Mouse (Mus musculus): ENCODE data around the gene Hdx.

Gene Hdx

GRCm38 (mm10) chrX:111696356-111697282 is at the start of gene Hdx:
Gene Hdx, minus strand, starts transcription at chrX:111697079.
- in situ Hi-C loops (cut with MboI; ENCODE audit: low sequenced_read_pairs): no loop called here

- in situ Hi-C loops (cut with MboI; ENCODE audit: low sequenced_read_pairs): no loop called here
These were observed 11.2 kb downstream of the Hdx start for GRCm38 (mm10) chrX:111685665-111686064.

GRCm38 (mm10) chrX:111671685-111672084 is 25.2 kb downstream of the Hdx start:
- in situ Hi-C loops (cut with MboI; ENCODE audit: low sequenced_read_pairs): no loop called here

GRCm38 (mm10) chrX:111660381-111660780 is 36.5 kb downstream of the Hdx start:
- in situ Hi-C loops (cut with MboI; ENCODE audit: low sequenced_read_pairs): no loop called here

- in situ Hi-C loops (cut with MboI; ENCODE audit: low sequenced_read_pairs): no loop called here
These were observed 38.2 kb downstream of the Hdx start for GRCm38 (mm10) chrX:111658671-111659070.

DNA sequence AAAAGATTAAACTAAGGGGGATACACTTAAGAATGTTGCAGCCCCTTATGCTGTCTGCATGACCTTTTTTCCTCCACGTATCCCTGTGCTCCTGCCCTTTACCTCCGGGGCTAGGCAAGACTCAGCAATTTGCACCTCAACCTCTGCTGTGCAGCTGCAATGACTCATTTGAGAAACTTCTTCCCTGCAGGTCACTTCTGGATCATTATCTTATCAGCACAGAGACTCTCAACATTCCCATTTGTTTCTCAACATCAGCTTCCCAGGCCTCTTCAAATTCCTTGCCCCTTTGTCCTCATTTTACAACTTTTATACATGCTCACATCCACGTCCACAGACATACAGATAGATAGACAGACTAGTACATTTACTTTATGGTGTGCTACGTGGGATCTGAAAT is 51.9 kb downstream of the Hdx start:
- in situ Hi-C loops (cut with MboI; ENCODE audit: low sequenced_read_pairs): no loop called here

GRCm38 (mm10) chrX:111640616-111641015 is 56.3 kb downstream of the Hdx start:
- in situ Hi-C loops (cut with MboI; ENCODE audit: low sequenced_read_pairs): no loop called here

GRCm38 (mm10) chrX:111597631-111598161 is 99.2 kb downstream of the Hdx start:
- in situ Hi-C loops (cut with MboI; ENCODE audit: low sequenced_read_pairs): no loop called here

GRCm38 (mm10) chrX:111587616-111588015 is 109.3 kb downstream of the Hdx start:
- in situ Hi-C loops (cut with MboI; ENCODE audit: low sequenced_read_pairs): no loop called here

GRCm38 (mm10) chrX:111577044-111577443 is 119.8 kb downstream of the Hdx start:
- in situ Hi-C loops (cut with MboI; ENCODE audit: low sequenced_read_pairs): no loop called here

DNA sequence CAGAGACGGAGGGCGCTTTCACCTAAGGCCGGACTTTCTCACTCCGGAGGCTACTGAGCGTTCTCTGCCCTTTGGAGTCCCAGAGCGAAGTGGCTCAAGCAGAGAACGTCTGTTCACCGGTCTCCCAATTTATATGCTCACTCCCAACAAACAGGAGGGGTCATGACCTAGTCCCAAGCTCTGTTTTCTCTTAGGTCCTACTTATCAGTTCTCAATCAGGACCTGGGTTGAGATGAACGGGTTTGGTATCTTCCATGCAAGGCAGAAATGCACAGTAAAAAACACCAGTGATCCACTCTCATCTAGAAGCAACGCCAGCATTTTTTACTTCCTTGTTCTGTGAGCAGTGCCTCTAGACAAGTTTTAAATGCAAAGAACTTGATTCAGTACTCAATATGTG is 159.0 kb downstream of the Hdx start, which contains the start of gene Rps6ka6:
Gene Rps6ka6 (minus strand): TSS at position 101 of the 400 bp plus-strand sequence.
- in situ Hi-C loops (cut with MboI; ENCODE audit: low sequenced_read_pairs): no loop called here
